Mouse (Mus musculus): Measurements from ENCODE around the gene Zxdb. TPM values are rescaled to one million over a fixed set of nuclear protein-coding genes. Genes with fewer than 3 reads are reported as not detected.

Gene Zxdb
- 10.7 TPM for total RNA-seq (2023)

GRCm38 (mm10) chrX:94724192-94724971 lies at the start of gene Zxdb:
Zxdb (plus strand) TSS chrX:94724569.

Other genes with a start within 250 kb of the Zxdb start
- gene Maged1, start 182.4 kb upstream of the Zxdb start, total RNA-seq (2023), result 3.2 TPM
- gene Gspt2, start 88.5 kb upstream of the Zxdb start, total RNA-seq (2023), result not detected

All from CD8-positive naive resting alpha-beta T cell, adult 57 days (primary cell).